ENCODE assay signal across 8 mouse cellular contexts in the genomic region with DNA sequence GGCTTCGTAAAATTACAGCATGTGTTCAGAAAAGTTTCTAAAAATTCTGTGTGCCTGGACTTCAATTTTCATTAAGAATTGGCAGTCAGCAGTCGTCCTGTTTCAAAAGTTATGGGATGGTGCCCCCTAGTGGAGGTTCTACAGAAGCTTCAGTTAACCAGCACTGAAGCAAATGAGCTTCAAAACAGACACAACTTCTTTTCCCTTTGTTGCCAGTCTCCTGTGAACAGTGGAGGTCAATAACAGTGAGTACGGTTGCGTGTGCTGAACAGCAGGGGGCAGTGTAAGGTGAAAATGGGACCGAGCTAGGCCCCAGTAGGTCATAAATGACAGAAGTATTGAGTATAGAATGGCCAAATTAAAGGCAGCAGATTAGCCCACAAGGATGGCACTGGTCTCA. TPM values are rescaled to one million over a fixed set of nuclear protein-coding genes. Genes with fewer than 3 reads are reported as not detected.
DNase-seq lines count a peak whose midpoint lies in the region; ATAC-seq lines count a peak whose summit lies in the region.

No protein-coding gene starts in this region.

- no peak overlapping the region for H3K27ac ChIP-seq in heart, embryonic 10.5 days
- no peak overlapping the region for H3K27ac ChIP-seq in forebrain, embryonic 12.5 days
- no peak overlapping the region for H3K27ac ChIP-seq in hindbrain, embryonic 14.5 days

- ATAC-seq in forebrain, embryonic 12.5 days (ENCODE audit: low FRiP score) = peak; percentile 41; the same call in 1 of the 2 replicates
- ATAC-seq in hindbrain, embryonic 14.5 days (ENCODE audit: low FRiP score) = no peak

- H3K4me1 ChIP-seq in heart, embryonic 10.5 days = no peaks in the 10 kb centered on the region
- no peaks in the 10 kb centered on the region for H3K4me1 ChIP-seq in forebrain, embryonic 12.5 days
- H3K4me1 ChIP-seq in hindbrain, embryonic 14.5 days (replicated peaks; ENCODE audit: control insufficient read depth, insufficient read depth, low read length) = no peaks in the 10 kb centered on the region

- H3K9me3 ChIP-seq in heart, embryonic 10.5 days = no peaks in the 10 kb centered on the region
- no peaks in the 10 kb centered on the region for H3K9me3 ChIP-seq in forebrain, embryonic 12.5 days
- H3K9me3 ChIP-seq in hindbrain, embryonic 14.5 days (ENCODE audit: control insufficient read depth, low read length) = no peaks in the 10 kb centered on the region

- WGBS in heart, embryonic 10.5 days = 4% methylated on average over 5 of the region's 5 CpGs
- WGBS in forebrain, embryonic 12.5 days = 6% methylated on average over 5 of the region's 5 CpGs
- WGBS in hindbrain, embryonic 14.5 days = 4% methylated on average over 5 of the region's 5 CpGs

- peak; percentile 86 for DNase-seq in heart, adult 11 months
- DNase-seq in heart, embryonic 10.5 days (ENCODE audit: low spot score) = no peak
- peak; percentile 46 for DNase-seq in c-Kit-positive CD71-positive TER-119-negative erythroid progenitor cells, embryonic 14.5 days (ENCODE audit: low read depth)
- DNase-seq in hindbrain, embryonic 14.5 days (ENCODE audit: low spot score) = peak; percentile 85
- peak; percentile 74 to 82 for DNase-seq in layer of hippocampus, postnatal 10 days (ENCODE audit: low spot score in 2 of 2)
- peak; percentile 80 for DNase-seq in lung, postnatal 36 days
- peak; percentile 20 for DNase-seq in right cerebral cortex, postnatal 25 days

- peaks cover 15% of the 10 kb centered on the region for H3K27me3 ChIP-seq in heart, embryonic 10.5 days (ENCODE audit: insufficient read depth, poor library complexity, severe bottlenecking)
- H3K27me3 ChIP-seq in forebrain, embryonic 12.5 days = peaks cover 23% of the 10 kb centered on the region
- H3K27me3 ChIP-seq in hindbrain, embryonic 14.5 days (ENCODE audit: control insufficient read depth, insufficient read depth, low read length) = peaks cover 15% of the 10 kb centered on the region

- H3K9ac ChIP-seq in forebrain, embryonic 12.5 days = no peak overlapping the region
- no peak overlapping the region for H3K9ac ChIP-seq in hindbrain, embryonic 14.5 days

- H3K4me3 ChIP-seq in heart, embryonic 10.5 days = no peak overlapping the region
- H3K4me3 ChIP-seq in forebrain, embryonic 12.5 days (replicated peaks) = no peak overlapping the region
- H3K4me3 ChIP-seq in hindbrain, embryonic 14.5 days (replicated peaks; ENCODE audit: low read length) = no peak overlapping the region

- no peaks in the 10 kb centered on the region for H3K36me3 ChIP-seq in heart, embryonic 10.5 days
- H3K36me3 ChIP-seq in forebrain, embryonic 12.5 days (replicated peaks) = no peaks in the 10 kb centered on the region
- H3K36me3 ChIP-seq in hindbrain, embryonic 14.5 days (replicated peaks; ENCODE audit: control insufficient read depth, insufficient read depth) = no peaks in the 10 kb centered on the region

- no peak overlapping the region for H3K4me2 ChIP-seq in forebrain, embryonic 12.5 days
- H3K4me2 ChIP-seq in hindbrain, embryonic 14.5 days (replicated peaks) = no peak overlapping the region

RNA-seq across cellular contexts. Expression of a gene that starts 8.0 kb away (rescaled TPM):
- polyA plus RNA-seq in heart, embryonic 10.5 days (2016; fragmentation: Nextera tagmentation; extraction: Ambion mirVana) = 0.30 and 2.4 TPM in 2 replicates
- polyA plus RNA-seq in forebrain, embryonic 12.5 days (2016; fragmentation: Nextera tagmentation; extraction: Ambion mirVana) = 2.2 and 3.1 TPM in 2 replicates
- 0.15 and 0.26 TPM in 2 replicates for polyA plus RNA-seq in hindbrain, embryonic 14.5 days (2014; fragmentation: Nextera tagmentation; extraction: Ambion mirVana)
- under 1 TPM in 1 of 2 experiments, not detected in 1; 0.13 TPM for total RNA-seq in layer of hippocampus, postnatal 10 days (2021)

RNA-seq across cellular contexts. Expression of a gene that starts 30.4 kb away (rescaled TPM):
- polyA plus RNA-seq in heart, embryonic 10.5 days (2016; fragmentation: Nextera tagmentation; extraction: Ambion mirVana) = 15.8 and 16.9 TPM in 2 replicates
- 4.6 and 6.0 TPM in 2 replicates for polyA plus RNA-seq in forebrain, embryonic 12.5 days (2016; fragmentation: Nextera tagmentation; extraction: Ambion mirVana)
- polyA plus RNA-seq in hindbrain, embryonic 14.5 days (2014; fragmentation: Nextera tagmentation; extraction: Ambion mirVana) = 9.8 and 9.9 TPM in 2 replicates
- 1 to 10 TPM; 5.6 to 7.0 TPM for total RNA-seq in layer of hippocampus, postnatal 10 days (2021)
